Mouse (Mus musculus) stomach, embryonic 16.5 days (tissue): Measurements from ENCODE around the gene Podn. TPM values are rescaled to one million over a fixed set of nuclear protein-coding genes. Genes with fewer than 3 reads are reported as not detected.

Experiments used
- ATAC-seq: fragments of 200-750 bp; cut with Nextera tagmentation; 2 replicates; pipeline ENCODE4 v1.8.0; 2017; ENCODE audit warnings: moderate number of reproducible peaks, moderate TSS enrichment; ENCODE audit not compliant: insufficient read depth, low FRiP score
- H3K27ac ChIP-seq: fragments of 300-500 bp; sonication (generic); 2 replicates; pipeline ENCODE4 v1.5.1; 2014; ENCODE audit warnings: low read length
- H3K27me3 ChIP-seq: fragments of 300-500 bp; sonication (generic); 2 replicates; pipeline ENCODE4 v1.6.1; 2014; ENCODE audit warnings: low read length, control low read depth, mixed read lengths; ENCODE audit not compliant: control insufficient read depth, insufficient read depth
- H3K36me3 ChIP-seq: fragments of 300-500 bp; sonication (generic); 2 replicates; pipeline ENCODE4 v1.6.1; 2014; ENCODE audit warnings: low read length; ENCODE audit not compliant: control insufficient read depth, insufficient read depth
- H3K4me1 ChIP-seq: fragments of 300-500 bp; sonication (generic); 2 replicates; pipeline ENCODE4 v1.6.1; 2014; ENCODE audit warnings: low read length, control low read depth, mixed read lengths; ENCODE audit not compliant: control insufficient read depth, insufficient read depth
- H3K4me2 ChIP-seq: fragments of 300-500 bp; sonication (generic); 2 replicates; pipeline ENCODE4 v1.6.1; 2014; ENCODE audit warnings: low read depth, low read length, mixed read lengths
- H3K4me3 ChIP-seq: fragments of 300-500 bp; sonication (generic); replicated peaks from 2 replicates; pipeline ENCODE4 v1.5.1; 2014; ENCODE audit warnings: mild to moderate bottlenecking, low read length
- H3K9ac ChIP-seq: fragments of 300-500 bp; sonication (generic); 2 replicates; pipeline ENCODE4 v1.6.1; 2014; ENCODE audit warnings: low read length
- H3K9me3 ChIP-seq: fragments of 300-500 bp; sonication (generic); replicated peaks from 2 replicates; pipeline ENCODE4 v1.6.1; 2016; ENCODE audit warnings: low read length, control low read depth; ENCODE audit not compliant: control insufficient read depth
- WGBS: fragments of 180-500 bp; shearing (Covaris S2); extraction: QIAGEN DNeasy Blood & Tissue Kit; methylation state at CpG from one replicate; pipeline ENCODE4 v1.1.7; 2014; 5-methylcytosine and 5-hydroxymethylcytosine counted together
- polyA plus RNA-seq: library from polyadenylated mRNA; unstranded; fragments of >200 nt; fragmentation: Nextera tagmentation; extraction: Ambion mirVana; gene quantifications from 2 replicates; pipeline ENCODE4 v1.2.1, GENCODE M21; 2015

The Podn gene
- polyA plus RNA-seq, 1 experiment from 2014 or later: 1.2 TPM

DNA sequence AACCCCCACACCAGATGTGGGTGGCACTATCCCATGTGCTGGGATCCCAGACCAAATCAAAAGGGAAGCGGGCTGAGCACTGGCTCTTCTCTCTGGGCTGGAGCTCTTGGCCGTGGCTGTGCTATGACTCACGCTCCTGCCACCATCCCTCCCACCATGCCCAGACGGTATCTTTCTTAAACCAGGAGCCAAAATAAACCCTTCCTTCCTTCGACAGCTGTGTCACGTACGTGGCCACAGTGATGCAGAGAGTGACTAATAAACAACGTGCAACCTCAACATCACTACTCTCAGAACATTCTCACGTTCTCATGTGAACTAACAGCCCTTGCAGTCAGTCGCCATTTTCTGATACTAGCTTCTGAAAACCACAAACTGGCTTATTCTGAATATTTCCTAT, 38.1 kb downstream of the Podn start:
- no peak overlapping the region for H3K4me3 ChIP-seq
- no peaks in the 10 kb centered on the region for H3K4me1 ChIP-seq
- peaks cover 24% of the 10 kb centered on the region for H3K36me3 ChIP-seq
- H3K27ac ChIP-seq: no peak overlapping the region
- WGBS: 68% methylated on average over 10 of the region's 10 CpGs
- no peak overlapping the region for H3K9ac ChIP-seq
- H3K4me2 ChIP-seq: no peak overlapping the region
- H3K9me3 ChIP-seq: no peaks in the 10 kb centered on the region; the same call in 1 of the 2 replicates
- ATAC-seq: no peak
- no peaks in the 10 kb centered on the region for H3K27me3 ChIP-seq

DNA sequence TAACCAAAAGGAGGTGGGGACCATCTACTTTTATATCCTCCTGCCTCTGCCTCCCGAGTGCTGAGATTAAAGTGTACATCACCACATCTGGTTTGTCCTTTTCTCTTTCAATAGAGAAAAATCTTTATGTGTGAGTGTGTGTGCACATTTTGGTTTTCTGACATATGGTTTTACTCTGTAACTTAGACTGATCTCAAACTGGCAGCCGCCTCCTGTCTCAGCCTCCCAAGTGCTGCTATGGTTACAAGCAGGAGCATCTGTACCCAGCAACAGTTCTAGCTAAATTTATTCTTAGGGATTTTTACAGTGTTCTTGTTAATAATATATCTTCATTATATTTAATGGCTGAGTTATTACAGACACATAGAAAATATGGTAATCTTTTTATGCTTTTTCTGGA, 39.0 kb downstream of the Podn start:
- H3K4me3 ChIP-seq: no peak overlapping the region
- H3K36me3 ChIP-seq: peaks cover 18% of the 10 kb centered on the region
- H3K27me3 ChIP-seq: no peaks in the 10 kb centered on the region
- H3K9ac ChIP-seq: no peak overlapping the region
- 90% methylated on average over 2 of the region's 2 CpGs for WGBS
- no peak overlapping the region for H3K27ac ChIP-seq
- no peak for ATAC-seq
- no peaks in the 10 kb centered on the region; the same call in 1 of the 2 replicates for H3K9me3 ChIP-seq
- no peak overlapping the region for H3K4me2 ChIP-seq
- H3K4me1 ChIP-seq: no peaks in the 10 kb centered on the region

DNA sequence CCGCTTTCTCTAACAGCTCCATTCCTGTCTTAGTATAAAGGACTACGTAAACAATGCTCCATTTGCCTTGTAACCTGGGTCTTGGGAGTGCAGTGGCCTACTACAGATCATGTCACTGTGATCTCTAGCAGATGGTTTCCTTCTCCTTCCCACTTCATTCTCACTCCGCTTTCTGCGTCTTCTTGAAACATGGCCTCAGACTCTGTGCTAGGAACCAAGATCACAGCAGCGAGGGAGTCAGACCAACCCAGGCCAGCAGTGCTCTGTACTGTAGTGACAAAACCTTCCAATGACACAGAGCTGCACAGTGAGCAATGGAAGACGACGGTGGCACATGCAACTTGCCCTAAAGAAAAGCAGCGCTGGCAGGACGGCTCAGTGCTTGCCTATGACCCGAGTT, 40.4 kb downstream of the Podn start:
- H3K4me2 ChIP-seq: no peak overlapping the region
- ATAC-seq: no peak
- 82% methylated on average over 10 of the region's 10 CpGs for WGBS
- H3K9ac ChIP-seq: no peak overlapping the region
- no peak overlapping the region for H3K27ac ChIP-seq
- no peaks in the 10 kb centered on the region for H3K9me3 ChIP-seq
- no peaks in the 10 kb centered on the region for H3K27me3 ChIP-seq
- H3K4me1 ChIP-seq: no peaks in the 10 kb centered on the region
- H3K36me3 ChIP-seq: peaks cover 17% of the 10 kb centered on the region; the same call in 1 of the 2 replicates
- no peak overlapping the region for H3K4me3 ChIP-seq

DNA sequence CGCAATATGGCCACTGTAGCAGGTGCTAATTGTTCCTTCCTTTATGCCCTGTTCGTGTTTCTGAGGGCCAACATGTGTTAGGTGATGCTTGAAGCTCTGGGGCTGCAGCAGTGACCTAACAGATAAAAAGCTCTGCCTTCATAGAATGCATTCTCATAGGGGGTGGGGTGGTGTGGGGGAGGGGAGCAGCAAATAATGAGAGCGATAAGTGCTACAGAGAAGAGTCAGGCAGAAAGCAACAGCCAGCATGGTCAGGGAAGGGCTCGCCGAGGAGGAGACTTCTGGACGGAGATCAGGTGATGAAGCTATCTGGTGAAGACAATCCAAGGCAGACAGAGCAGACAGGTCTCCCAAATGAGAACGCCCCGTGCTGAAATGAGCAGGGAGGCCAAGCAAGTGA, 43.6 kb downstream of the Podn start:
- Histone ChIP-seq H3K27ac (no peak overlapping the region), H3K36me3 (0 out of 2 replicates have a peak, but pooled peaks cover 5% of the 10 kb centered on the region), H3K4me1 (no peaks in the 10 kb centered on the region), H3K4me3 (no peak overlapping the region), H3K9ac (no peak overlapping the region), H3K4me2 (no peak overlapping the region), H3K27me3 (no peaks in the 10 kb centered on the region), H3K9me3 (no peaks in the 10 kb centered on the region)
- 73% methylated on average over 8 of the region's 8 CpGs for WGBS
- no peak for ATAC-seq

DNA sequence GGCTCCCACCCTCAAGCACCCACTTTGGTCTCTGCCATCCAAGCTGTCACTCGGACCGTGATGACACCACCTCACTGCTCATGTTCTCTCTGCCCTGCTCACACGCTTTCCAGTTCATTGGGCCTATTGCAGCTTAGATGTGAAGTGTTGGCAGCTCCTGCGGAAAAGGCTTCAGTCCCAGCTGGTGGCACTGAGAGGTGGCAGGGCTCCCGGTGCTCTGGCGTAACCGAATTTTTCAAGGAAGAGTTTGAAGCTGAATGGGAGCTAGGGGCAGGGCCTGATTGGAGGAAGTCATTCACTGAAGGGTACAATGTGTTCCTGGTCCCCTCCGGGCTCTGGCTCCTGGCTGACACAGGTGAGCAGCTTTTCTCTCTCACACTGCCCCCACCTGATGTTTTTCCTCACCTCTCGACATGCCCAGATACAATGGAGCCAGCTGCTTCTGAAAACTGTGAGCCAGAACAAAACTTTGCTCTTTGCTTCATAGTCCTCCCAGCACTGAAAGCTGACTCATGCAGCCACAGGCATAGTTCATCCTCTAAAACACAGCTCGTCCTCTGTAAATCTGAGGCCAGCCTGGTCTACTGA, 44.5 kb downstream of the Podn start:
- Histone ChIP-seq H3K36me3 (peaks cover 4% of the 10 kb centered on the region; the same call in 1 of the 2 replicates), H3K4me2 (no peak overlapping the region)
- WGBS: 86% methylated on average over 10 of the region's 10 CpGs

DNA sequence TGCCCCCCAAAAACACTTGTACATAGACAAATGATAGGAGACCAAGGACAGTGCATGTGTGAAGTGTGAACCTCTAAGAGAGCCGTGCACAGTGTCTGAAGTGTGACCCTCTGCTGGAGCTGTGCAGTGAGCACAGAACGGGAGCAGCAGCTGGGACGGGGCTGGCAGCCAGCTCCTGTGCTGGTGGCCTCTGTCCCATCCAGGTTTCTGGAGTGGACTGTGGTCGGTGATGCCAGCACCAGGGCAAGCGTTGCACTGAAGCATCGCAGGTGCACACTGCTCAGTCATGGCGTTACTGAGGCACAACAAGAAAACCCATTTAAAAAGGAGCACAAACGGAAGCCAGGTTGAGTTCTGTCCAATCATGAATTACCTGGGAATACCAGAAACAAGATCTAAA, 50.1 kb downstream of the Podn start:
- no peaks in the 10 kb centered on the region for H3K4me1 ChIP-seq
- H3K4me2 ChIP-seq: no peak overlapping the region
- WGBS: 83% methylated on average over 8 of the region's 8 CpGs
- no peak for ATAC-seq
- H3K9ac ChIP-seq: no peak overlapping the region
- no peak overlapping the region for H3K4me3 ChIP-seq
- no peaks in the 10 kb centered on the region for H3K27me3 ChIP-seq
- no peak overlapping the region for H3K27ac ChIP-seq
- H3K36me3 ChIP-seq: peaks cover 5% of the 10 kb centered on the region; the same call in 1 of the 2 replicates
- no peaks in the 10 kb centered on the region for H3K9me3 ChIP-seq

More for the DNA sequence above, 44.5 kb downstream of the Podn start:
- ATAC-seq: no peak
- Histone ChIP-seq H3K9ac (no peak overlapping the region), H3K4me3 (no peak overlapping the region), H3K9me3 (no peaks in the 10 kb centered on the region), H3K27me3 (no peaks in the 10 kb centered on the region), H3K4me1 (no peaks in the 10 kb centered on the region), H3K27ac (no peak overlapping the region)

DNA sequence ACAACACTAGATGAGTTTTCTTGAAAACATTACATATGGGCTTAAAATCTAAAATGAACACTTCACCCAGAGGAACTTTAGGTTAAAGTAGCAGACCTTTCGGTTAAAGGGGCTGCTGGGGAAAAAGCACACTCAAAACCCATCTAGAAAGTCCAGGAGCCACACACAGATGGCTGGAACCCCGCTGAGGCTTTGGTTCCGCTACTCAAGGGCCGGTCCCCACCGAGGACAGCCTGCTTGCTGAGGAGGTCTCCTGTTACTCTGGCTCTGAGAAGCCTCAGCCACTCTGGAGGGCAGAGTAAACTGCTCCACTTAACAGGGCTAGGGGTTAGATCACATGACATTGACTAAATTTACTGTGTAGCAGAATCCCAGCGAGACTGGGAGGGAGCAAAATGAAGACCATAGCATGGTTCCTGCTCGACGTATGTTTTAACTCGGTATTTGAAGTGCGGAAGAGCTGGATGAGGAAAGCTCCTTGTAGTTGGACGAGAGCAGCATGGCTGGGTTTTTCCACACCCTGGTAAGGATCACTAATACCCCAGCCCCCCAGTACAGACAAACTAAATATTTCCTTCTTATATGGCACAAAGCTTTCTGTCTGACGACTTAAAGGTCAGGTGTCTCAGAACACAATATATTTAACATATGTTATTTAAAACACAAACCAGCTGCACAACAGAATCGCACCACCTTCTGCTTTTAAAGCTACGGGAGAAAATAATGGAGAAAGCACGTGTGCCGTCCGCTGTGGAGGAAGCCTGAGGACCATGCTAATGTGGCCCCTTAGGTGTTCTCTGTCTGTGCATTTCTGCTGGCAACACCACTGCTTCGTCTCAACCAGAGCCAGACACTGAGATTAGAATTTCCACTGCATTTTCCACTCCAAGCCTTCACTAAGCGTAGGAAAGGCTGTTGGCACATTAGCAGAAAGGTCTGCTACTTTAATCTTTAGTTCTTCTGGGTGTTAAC, 50.8 kb downstream of the Podn start:
- H3K4me3 ChIP-seq: no peak overlapping the region
- H3K9me3 ChIP-seq: no peaks in the 10 kb centered on the region
- H3K27ac ChIP-seq: no peak overlapping the region
- ATAC-seq: no peak
- no peak overlapping the region for H3K9ac ChIP-seq
- no peak overlapping the region for H3K4me2 ChIP-seq
- WGBS: 67% methylated on average over 19 of the region's 19 CpGs
- H3K27me3 ChIP-seq: no peaks in the 10 kb centered on the region
- peaks cover 5% of the 10 kb centered on the region; the same call in 1 of the 2 replicates for H3K36me3 ChIP-seq
- no peaks in the 10 kb centered on the region for H3K4me1 ChIP-seq

DNA sequence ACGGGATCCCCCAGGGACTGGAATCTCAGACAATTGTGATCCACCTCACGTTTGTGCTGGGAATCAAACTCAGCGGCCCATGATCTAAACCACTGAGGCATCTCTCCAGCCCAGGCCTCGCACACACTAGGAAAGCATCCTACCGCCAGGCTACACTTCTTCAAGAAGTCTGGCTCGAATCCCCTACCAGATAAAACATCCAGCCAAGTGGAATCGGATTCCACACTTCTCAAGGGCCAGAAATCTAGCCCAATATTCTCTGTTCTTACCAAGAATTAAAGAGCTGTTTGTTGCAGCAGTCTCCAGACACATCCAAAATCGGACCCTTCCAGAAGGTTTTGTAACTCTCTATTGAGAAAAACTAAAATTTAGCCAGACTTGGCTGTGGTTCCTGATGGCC, 59.2 kb downstream of the Podn start:
- ATAC-seq: no peak
- Histone ChIP-seq H3K27ac (no peak overlapping the region), H3K4me3 (no peak overlapping the region), H3K9ac (no peak overlapping the region), H3K4me2 (no peak overlapping the region), H3K27me3 (peaks cover 10% of the 10 kb centered on the region; the same call in 1 of the 2 replicates), H3K4me1 (no peaks in the 10 kb centered on the region), H3K36me3 (no peaks in the 10 kb centered on the region), H3K9me3 (no peaks in the 10 kb centered on the region)
- 81% methylated on average over 8 of the region's 8 CpGs for WGBS
